Mouse (Mus musculus): ENCODE results near the gene Slit2.

The Slit2 gene

DNA sequence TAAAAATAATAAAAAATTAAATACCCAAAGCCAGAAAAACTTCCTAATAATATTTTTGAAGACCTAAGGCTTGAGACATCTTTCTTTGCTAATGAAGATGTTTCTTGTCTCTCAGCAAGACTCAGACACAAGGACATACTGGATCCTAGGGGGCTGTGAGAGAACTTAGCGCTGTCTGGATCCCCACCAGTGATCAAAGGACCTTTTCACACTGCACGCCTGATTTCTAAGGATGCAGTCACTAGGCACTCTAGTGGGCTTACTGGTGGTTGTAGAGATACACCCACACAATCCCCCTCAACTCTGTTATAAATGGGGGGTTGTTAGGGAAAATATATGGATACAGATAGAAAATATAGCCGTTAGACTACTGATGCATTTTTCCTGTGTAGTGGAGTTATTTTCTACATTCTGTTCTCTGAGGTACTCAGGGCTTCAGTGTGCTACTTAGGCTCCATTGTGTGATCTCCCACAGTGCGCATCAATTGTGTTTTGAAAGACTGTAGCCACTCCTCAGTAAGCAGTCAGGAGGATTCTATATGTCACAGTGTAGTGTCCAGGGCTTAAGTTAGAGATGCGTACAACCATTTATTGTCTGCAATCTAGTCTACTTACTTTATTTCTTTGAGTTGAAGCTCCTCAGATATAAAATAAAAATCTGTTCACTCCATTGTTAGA is 67.8 kb downstream of the Slit2 start:
- DNase-seq (ENCODE audit: low spot score), result no peak

GRCm38 (mm10) chr5:48058612-48059011 is 75.7 kb downstream of the Slit2 start:
- no peak for DNase-seq (ENCODE audit: low spot score)

- DNase-seq (ENCODE audit: low spot score), result no peak
These were observed 77.8 kb downstream of the Slit2 start for GRCm38 (mm10) chr5:48060715-48061114.

- DNase-seq (ENCODE audit: low spot score), result no peak
These were observed 95.8 kb downstream of the Slit2 start for GRCm38 (mm10) chr5:48078730-48079129.

DNA sequence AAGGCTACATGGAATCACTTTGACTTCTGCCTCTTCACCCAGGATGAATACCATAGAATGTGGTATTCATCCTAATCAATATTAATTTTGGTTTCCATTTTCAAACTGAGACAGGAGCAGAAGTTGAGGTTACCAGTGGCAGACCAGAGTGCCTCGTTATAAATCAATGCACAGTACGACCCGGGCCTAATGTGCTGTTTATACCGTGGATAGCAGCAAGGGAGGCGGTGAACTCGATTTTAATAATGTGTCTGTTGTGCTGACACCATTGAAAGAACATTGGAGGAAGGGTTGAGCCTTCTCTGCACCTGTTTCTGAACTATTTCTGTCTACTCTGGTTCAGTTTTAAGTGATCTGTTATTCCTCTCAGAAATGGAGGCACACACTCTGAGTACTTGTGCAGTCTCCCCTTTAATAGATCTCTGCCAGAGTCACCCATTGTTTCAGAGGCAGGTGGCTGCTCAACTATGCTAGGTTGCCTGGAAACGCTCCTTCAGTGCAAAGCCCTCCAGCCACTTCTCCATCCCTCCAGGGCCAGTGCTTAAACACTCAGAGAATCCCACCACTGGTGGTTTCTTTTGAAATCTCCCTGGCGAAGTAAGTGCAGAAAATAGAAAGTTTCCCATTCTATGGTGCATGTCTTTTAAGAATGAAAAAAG is 98.4 kb downstream of the Slit2 start:
- no peak for DNase-seq (ENCODE audit: low spot score)

- DNase-seq (ENCODE audit: low spot score), result peak; percentile 45
These were observed 130.5 kb downstream of the Slit2 start for GRCm38 (mm10) chr5:48113400-48113799.

- no peak for DNase-seq (ENCODE audit: low spot score)
These were observed 132.1 kb downstream of the Slit2 start for GRCm38 (mm10) chr5:48114969-48115537.

DNA sequence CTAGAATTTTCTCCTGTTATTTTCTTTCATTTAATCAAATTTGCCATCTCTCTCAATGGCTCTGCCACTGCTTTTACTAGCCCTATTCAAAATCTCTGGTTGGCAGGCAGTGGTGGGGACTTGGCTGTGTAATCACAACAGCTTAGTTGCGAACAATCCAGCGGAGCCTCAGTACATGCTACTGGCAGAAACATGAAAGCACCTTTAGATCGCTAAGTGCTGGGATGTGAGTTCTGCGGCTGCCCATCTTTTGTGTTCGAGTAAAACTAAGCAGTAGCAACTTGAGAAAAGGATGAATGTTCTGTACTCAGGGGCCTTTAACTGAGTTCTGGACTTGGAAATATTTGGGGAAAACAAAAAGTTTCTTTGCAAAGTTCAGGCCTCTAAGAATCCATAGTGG is 139.7 kb downstream of the Slit2 start:
- DNase-seq (ENCODE audit: low spot score), result no peak

GRCm38 (mm10) chr5:48125770-48126423 is 143.0 kb downstream of the Slit2 start:
- DNase-seq (ENCODE audit: low spot score), result peak; percentile 68

DNA sequence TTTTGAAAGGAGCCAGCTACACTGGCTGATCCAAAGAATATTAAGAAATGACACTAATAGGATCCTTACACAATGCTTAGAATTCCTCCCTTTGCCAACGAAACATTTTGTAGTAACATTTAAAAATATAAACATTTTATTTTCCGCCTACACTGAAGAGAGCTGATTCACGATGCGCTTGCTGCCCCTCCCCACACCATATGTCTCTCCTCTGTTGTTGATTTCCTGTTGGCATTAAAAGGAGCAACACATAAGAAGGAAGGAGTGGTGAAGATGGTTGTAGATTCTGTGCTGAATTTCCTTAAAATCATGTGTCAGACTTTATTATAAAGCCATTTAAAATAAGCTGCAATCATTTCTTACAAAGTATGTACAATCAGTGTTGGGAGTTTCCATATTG is 147.0 kb downstream of the Slit2 start:
- DNase-seq (ENCODE audit: low spot score), result no peak

GRCm38 (mm10) chr5:48136571-48136970 is 153.6 kb downstream of the Slit2 start:
- DNase-seq (ENCODE audit: low spot score), result peak; percentile 66

DNA sequence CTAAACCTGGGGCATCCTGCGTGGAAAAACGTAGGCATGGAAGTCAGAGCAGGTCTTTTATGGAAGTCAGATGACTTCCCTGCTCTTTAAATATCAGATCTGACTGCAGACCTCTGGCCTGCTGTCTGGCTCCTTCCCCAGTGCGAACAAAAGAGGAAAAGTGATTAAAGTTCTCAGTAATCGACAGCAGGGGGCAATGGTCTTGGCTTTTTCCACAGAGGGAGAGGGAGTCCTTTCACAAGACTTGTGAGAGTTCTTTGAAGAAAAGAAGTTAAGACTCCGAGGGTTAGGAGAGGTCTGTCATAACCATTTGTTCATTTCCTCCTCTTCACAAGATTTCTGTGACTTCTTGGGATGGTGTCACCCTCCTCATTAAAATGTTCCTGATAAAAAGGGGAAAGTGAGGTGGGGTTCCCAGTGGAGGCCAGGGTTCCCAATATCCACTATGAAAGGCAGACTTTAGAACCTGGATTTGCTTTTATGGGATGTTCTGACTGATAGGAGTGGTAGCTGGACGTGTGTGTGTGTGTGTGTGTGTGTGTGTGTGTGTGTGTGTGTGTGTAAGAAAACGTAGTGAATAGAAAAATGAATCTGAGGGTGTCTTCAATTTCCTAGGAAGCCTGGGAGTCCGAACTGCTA is 156.0 kb downstream of the Slit2 start:
- DNase-seq (ENCODE audit: low spot score), result peak; percentile 64

DNA sequence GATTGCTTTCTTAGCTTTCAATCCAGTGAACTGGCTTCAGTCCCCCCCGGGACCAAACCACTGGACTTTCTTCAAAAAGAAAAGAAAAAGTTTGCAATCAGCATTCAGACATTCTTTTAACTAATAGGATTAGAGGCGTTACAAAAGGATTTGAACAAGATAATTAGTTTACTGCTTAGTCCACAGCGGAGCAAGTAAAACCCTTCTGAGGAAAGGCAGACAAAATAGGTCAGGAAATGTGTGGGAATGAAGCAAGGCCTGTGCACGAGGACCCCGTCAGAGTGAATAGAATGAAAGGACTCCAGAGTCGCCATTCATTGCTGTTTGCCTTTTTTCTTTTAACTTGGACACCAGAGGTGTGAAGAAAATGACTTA is 156.5 kb downstream of the Slit2 start:
- no peak for DNase-seq (ENCODE audit: low spot score)

- DNase-seq (ENCODE audit: low spot score), result no peak
These were observed 163.1 kb downstream of the Slit2 start for GRCm38 (mm10) chr5:48146082-48146481.

DNA sequence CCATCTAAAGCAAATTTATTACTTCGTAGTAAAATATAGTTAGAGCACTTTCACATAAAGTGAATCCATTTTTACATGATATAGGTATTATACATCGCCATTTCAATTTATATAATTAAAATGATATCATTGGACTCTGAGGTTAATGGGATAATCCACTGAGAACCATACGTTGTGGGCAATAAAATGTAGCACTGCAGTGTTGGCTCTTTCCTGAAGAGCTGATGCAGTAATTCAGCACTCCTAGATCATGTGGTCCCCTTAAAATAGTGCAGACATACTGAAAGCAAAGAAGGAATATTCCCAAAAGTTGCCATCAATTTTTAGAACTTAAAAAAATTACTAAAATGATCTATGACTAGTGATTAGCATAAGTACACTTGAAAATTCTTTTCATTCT is 177.9 kb downstream of the Slit2 start:
- no peak for DNase-seq (ENCODE audit: low spot score)

DNA sequence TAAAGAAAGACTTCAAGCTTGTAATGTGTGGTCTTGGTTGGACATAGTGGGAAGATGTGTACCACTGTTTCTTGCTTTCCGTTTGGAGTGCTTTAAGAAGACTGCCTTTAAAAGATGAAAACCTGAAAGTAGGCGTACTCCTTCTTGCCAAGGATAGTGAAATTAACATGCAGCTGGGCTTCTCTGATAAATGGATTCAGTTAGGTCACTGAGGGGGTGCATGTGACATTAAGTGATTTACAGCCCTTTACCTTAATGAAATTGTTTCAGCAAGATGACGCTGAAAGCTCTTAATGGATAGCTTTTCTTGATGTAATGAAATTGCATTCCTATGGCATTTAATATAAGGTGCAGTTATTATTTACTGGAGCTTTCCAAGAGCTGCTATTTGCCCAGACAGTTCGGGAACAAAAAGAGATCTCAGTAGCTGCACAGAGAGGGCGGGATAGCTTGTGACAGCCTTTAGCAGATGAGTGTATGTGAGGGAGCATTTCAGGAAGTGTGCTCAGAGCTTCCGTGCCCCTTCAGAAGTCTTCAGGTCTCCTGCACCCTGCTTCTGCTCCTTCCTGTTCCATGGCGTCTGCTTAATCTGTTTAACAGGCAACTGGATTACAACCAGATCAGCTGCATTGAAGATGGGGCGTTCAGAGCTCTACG is 198.8 kb downstream of the Slit2 start:
- no peak for DNase-seq (ENCODE audit: low spot score)

DNA sequence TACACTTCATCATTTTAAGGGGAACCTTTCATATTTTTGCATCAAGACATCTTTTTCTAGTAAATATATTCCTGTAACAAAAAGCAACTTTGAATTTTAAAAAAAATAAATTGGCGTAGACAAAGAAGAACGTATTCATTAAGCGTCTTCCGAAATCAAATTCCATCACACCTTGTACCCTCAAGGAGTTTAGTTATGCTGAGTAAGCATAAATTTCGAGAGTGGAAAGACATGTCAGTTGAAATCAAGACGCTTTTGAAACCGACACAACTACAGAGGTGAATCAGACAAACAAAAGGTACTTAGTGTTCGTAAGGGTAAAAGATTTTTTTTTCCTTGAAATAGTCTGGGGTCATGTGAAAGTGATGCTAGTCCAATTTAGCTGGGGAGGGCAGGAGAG is 201.4 kb downstream of the Slit2 start:
- no peak for DNase-seq (ENCODE audit: low spot score)

GRCm38 (mm10) chr5:48187819-48188218 is 204.9 kb downstream of the Slit2 start:
- DNase-seq (ENCODE audit: low spot score), result peak; percentile 17

DNA sequence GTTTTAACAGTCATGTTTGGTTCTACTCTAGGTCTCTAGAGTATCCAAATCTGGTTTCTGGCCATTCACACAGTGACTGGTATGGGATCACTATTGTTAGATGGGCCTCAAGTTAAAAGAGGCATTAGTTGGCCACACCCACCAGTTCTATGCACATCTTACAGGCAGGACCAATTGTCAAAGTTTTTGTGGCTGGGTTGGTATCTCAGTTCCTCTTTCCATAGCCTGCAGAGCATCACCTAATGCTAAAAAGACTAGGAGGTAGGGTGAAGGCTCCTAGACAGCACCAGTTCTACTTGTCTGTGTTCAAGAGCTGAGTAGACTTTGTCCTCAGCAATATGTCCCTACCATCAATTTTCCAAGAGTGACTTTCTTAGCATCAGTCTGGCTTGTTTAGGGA is 216.4 kb downstream of the Slit2 start:
- no peak for DNase-seq (ENCODE audit: low spot score)

GRCm38 (mm10) chr5:48215248-48215647 is 232.3 kb downstream of the Slit2 start:
- DNase-seq (ENCODE audit: low spot score), result no peak

- DNase-seq (ENCODE audit: low spot score), result no peak
These were observed 236.8 kb downstream of the Slit2 start for GRCm38 (mm10) chr5:48219624-48220155.

- DNase-seq (ENCODE audit: low spot score), result no peak
These were observed 242.6 kb downstream of the Slit2 start for GRCm38 (mm10) chr5:48225500-48225899.
